Mouse (Mus musculus) limb, embryonic 12.5 days (tissue): Measurements from ENCODE around the gene Ift22. TPM values are rescaled to one million over a fixed set of nuclear protein-coding genes. Genes with fewer than 3 reads are reported as not detected.
"Not testable (repeated sequence)": the region's sequence is repeated elsewhere in the genome, so short reads cannot be mapped to it uniquely, and the experiment has no call there.

Source experiments
- ATAC-seq: fragments of 200-750 bp; cut with Nextera tagmentation; 2 replicates; pipeline ENCODE4 v1.8.0; 2017; ENCODE audit warnings: low read depth, moderate TSS enrichment; ENCODE audit not compliant: insufficient number of reproducible peaks, insufficient read depth, low FRiP score, low TSS enrichment
- H3K27ac ChIP-seq: fragments of 300-500 bp; sonication (generic); 2 replicates; pipeline ENCODE4 v1.5.1; 2016; ENCODE audit warnings: mild to moderate bottlenecking, moderate library complexity
- H3K27me3 ChIP-seq: fragments of 300-500 bp; sonication (generic); 2 replicates; pipeline ENCODE4 v1.6.1; 2016; ENCODE audit warnings: mild to moderate bottlenecking, moderate library complexity
- H3K36me3 ChIP-seq: fragments of 300-500 bp; sonication (generic); 2 replicates; pipeline ENCODE4 v1.6.1; 2016; ENCODE audit warnings: mild to moderate bottlenecking, moderate library complexity
- H3K4me1 ChIP-seq: fragments of 300-500 bp; sonication (generic); replicated peaks from 2 replicates; pipeline ENCODE4 v1.6.1; 2016
- H3K4me2 ChIP-seq: fragments of 300-500 bp; sonication (generic); 2 replicates; pipeline ENCODE4 v1.6.1; 2016; ENCODE audit warnings: mild to moderate bottlenecking, moderate library complexity
- H3K4me3 ChIP-seq: fragments of 300-500 bp; sonication (generic); replicated peaks from 2 replicates; pipeline ENCODE4 v1.5.1; 2016; ENCODE audit warnings: mild to moderate bottlenecking
- H3K9ac ChIP-seq: fragments of 300-500 bp; sonication (generic); replicated peaks from 2 replicates; pipeline ENCODE4 v1.6.1; 2016; ENCODE audit warnings: mild to moderate bottlenecking, moderate library complexity
- H3K9me3 ChIP-seq: fragments of 300-500 bp; sonication (generic); 2 replicates; pipeline ENCODE4 v1.6.1; 2016; ENCODE audit warnings: mild to moderate bottlenecking, moderate library complexity
- WGBS: fragments of 180-500 bp; shearing (Covaris S2); methylation state at CpG from one replicate; pipeline ENCODE4 v1.1.7; 2016; 5-methylcytosine and 5-hydroxymethylcytosine counted together
- polyA plus RNA-seq: library from polyadenylated mRNA; unstranded; fragments of >200 nt; fragmentation: Nextera tagmentation; extraction: Ambion mirVana; gene quantifications from 2 replicates; pipeline ENCODE4 v1.2.1, GENCODE M21; 2016

Ift22 gene
- polyA plus RNA-seq, 1 experiment from 2014 or later = 69.8 TPM

- no peaks in the 10 kb centered on the region for H3K9me3 ChIP-seq
- no peak overlapping the region for H3K27ac ChIP-seq
- H3K27me3 ChIP-seq = no peaks in the 10 kb centered on the region
- no peak overlapping the region for H3K9ac ChIP-seq
- no peak overlapping the region for H3K4me3 ChIP-seq
- no peaks in the 10 kb centered on the region for H3K4me1 ChIP-seq
- peaks cover 3% of the 10 kb centered on the region; the same call in 1 of the 2 replicates for H3K36me3 ChIP-seq
- ATAC-seq = no peak
- WGBS = 67% methylated on average over 7 of the region's 7 CpGs
- H3K4me2 ChIP-seq = no peak overlapping the region
Measured at GRCm38 (mm10) chr5:136935905-136936695, 28.1 kb downstream of the Ift22 start.

GRCm38 (mm10) chr5:136936750-136937149, 28.8 kb downstream of the Ift22 start:
- no peaks in the 10 kb centered on the region for H3K9me3 ChIP-seq
- no peak overlapping the region for H3K27ac ChIP-seq
- H3K27me3 ChIP-seq = no peaks in the 10 kb centered on the region
- no peak for ATAC-seq
- H3K4me2 ChIP-seq = no peak overlapping the region
- WGBS = 86% methylated on average over 6 of the region's 6 CpGs
- H3K4me1 ChIP-seq = no peaks in the 10 kb centered on the region
- H3K4me3 ChIP-seq = no peak overlapping the region
- H3K9ac ChIP-seq = no peak overlapping the region
- H3K36me3 ChIP-seq = peaks cover 3% of the 10 kb centered on the region; the same call in 1 of the 2 replicates

- Histone ChIP-seq H3K4me2 (no peak overlapping the region), H3K4me3 (no peak overlapping the region), H3K9me3 (no peaks in the 10 kb centered on the region), H3K9ac (no peak overlapping the region), H3K27ac (no peak overlapping the region), H3K36me3 (peaks cover 3% of the 10 kb centered on the region; the same call in 1 of the 2 replicates), H3K4me1 (no peaks in the 10 kb centered on the region), H3K27me3 (no peaks in the 10 kb centered on the region)
- WGBS = 83% methylated on average over 5 of the region's 5 CpGs
- ATAC-seq = no peak
Measured at GRCm38 (mm10) chr5:136937621-136938020, 29.7 kb downstream of the Ift22 start.

- Histone ChIP-seq H3K9me3 (no peaks in the 10 kb centered on the region), H3K4me2 (no peak overlapping the region), H3K4me3 (no peak overlapping the region), H3K4me1 (no peaks in the 10 kb centered on the region), H3K9ac (no peak overlapping the region), H3K27ac (no peak overlapping the region), H3K27me3 (no peaks in the 10 kb centered on the region), H3K36me3 (no peaks in the 10 kb centered on the region)
- ATAC-seq = no peak
- WGBS = 61% methylated on average over 7 of the region's 7 CpGs
Measured at GRCm38 (mm10) chr5:136939284-136939683, 31.3 kb downstream of the Ift22 start.

- WGBS = 82% methylated on average over 6 of the region's 6 CpGs
- not testable (repeated sequence) for H3K4me1 ChIP-seq, H3K27me3 ChIP-seq, ATAC-seq, H3K4me3 ChIP-seq, H3K36me3 ChIP-seq, H3K9me3 ChIP-seq, H3K9ac ChIP-seq, H3K4me2 ChIP-seq, H3K27ac ChIP-seq
Measured at GRCm38 (mm10) chr5:136940029-136940428, 32.1 kb downstream of the Ift22 start.

- H3K27me3 ChIP-seq = no peaks in the 10 kb centered on the region
- H3K9me3 ChIP-seq = no peaks in the 10 kb centered on the region
- no peak overlapping the region for H3K27ac ChIP-seq
- no peak overlapping the region for H3K4me2 ChIP-seq
- no peaks in the 10 kb centered on the region for H3K4me1 ChIP-seq
- no peak overlapping the region for H3K9ac ChIP-seq
- H3K36me3 ChIP-seq = no peaks in the 10 kb centered on the region
- 83% methylated on average over 12 of the region's 12 CpGs for WGBS
- no peak overlapping the region for H3K4me3 ChIP-seq
- no peak for ATAC-seq
Measured at GRCm38 (mm10) chr5:136940845-136941560, 33.1 kb downstream of the Ift22 start.

- ATAC-seq = no peak
- H3K27ac ChIP-seq = no peak overlapping the region
- H3K4me3 ChIP-seq = no peak overlapping the region
- 84% methylated on average over 3 of the region's 3 CpGs for WGBS
- H3K9me3 ChIP-seq = no peaks in the 10 kb centered on the region
- H3K4me1 ChIP-seq = no peaks in the 10 kb centered on the region
- no peak overlapping the region for H3K9ac ChIP-seq
- no peaks in the 10 kb centered on the region for H3K36me3 ChIP-seq
- no peak overlapping the region for H3K4me2 ChIP-seq
- no peaks in the 10 kb centered on the region for H3K27me3 ChIP-seq
Measured at GRCm38 (mm10) chr5:136942781-136943180, 34.8 kb downstream of the Ift22 start.

GRCm38 (mm10) chr5:136943382-136943781, 35.4 kb downstream of the Ift22 start:
- no peaks in the 10 kb centered on the region for H3K9me3 ChIP-seq
- ATAC-seq = no peak
- H3K27ac ChIP-seq = no peak overlapping the region
- no peak overlapping the region for H3K4me2 ChIP-seq
- WGBS = 79% methylated on average over 2 of the region's 2 CpGs
- no peaks in the 10 kb centered on the region for H3K27me3 ChIP-seq
- no peaks in the 10 kb centered on the region for H3K4me1 ChIP-seq
- H3K9ac ChIP-seq = no peak overlapping the region
- no peaks in the 10 kb centered on the region for H3K36me3 ChIP-seq
- H3K4me3 ChIP-seq = no peak overlapping the region

- H3K4me1 ChIP-seq = no peaks in the 10 kb centered on the region
- 78% methylated on average over 12 of the region's 12 CpGs for WGBS
- ATAC-seq = no peak
- no peak overlapping the region for H3K4me3 ChIP-seq
- H3K9ac ChIP-seq = no peak overlapping the region
- H3K9me3 ChIP-seq = no peaks in the 10 kb centered on the region
- no peak overlapping the region for H3K27ac ChIP-seq
- H3K27me3 ChIP-seq = no peaks in the 10 kb centered on the region
- H3K36me3 ChIP-seq = no peaks in the 10 kb centered on the region
- no peak overlapping the region for H3K4me2 ChIP-seq
Measured at GRCm38 (mm10) chr5:136945084-136945483, 37.1 kb downstream of the Ift22 start.

GRCm38 (mm10) chr5:136947874-136948273, 39.9 kb downstream of the Ift22 start:
- Histone ChIP-seq H3K27me3 (no peaks in the 10 kb centered on the region), H3K9me3 (no peaks in the 10 kb centered on the region), H3K27ac (no peak overlapping the region), H3K4me2 (no peak overlapping the region), H3K4me1 (0 out of 2 replicates have a peak, but pooled peaks cover 4% of the 10 kb centered on the region), H3K36me3 (no peaks in the 10 kb centered on the region), H3K4me3 (no peak overlapping the region), H3K9ac (no peak overlapping the region)
- no peak for ATAC-seq

- H3K27me3 ChIP-seq, H3K9ac ChIP-seq, ATAC-seq, H3K9me3 ChIP-seq, H3K36me3 ChIP-seq, H3K4me3 ChIP-seq, H3K4me2 ChIP-seq, H3K27ac ChIP-seq: not testable (repeated sequence)
- H3K4me1 ChIP-seq = peaks cover 12% of the 10 kb centered on the region
- WGBS = 82% methylated on average over 14 of the region's 14 CpGs
Measured at GRCm38 (mm10) chr5:136949551-136950336, 41.8 kb downstream of the Ift22 start.
